Mouse (Mus musculus): ENCODE measurements at regions not wholly inside any gene's neighbourhood (a gene's known extent, or its start where the extent isn't known, plus 50 kb on each side); places are given as distances from the start of the nearest gene placed in this dataset.

DNA sequence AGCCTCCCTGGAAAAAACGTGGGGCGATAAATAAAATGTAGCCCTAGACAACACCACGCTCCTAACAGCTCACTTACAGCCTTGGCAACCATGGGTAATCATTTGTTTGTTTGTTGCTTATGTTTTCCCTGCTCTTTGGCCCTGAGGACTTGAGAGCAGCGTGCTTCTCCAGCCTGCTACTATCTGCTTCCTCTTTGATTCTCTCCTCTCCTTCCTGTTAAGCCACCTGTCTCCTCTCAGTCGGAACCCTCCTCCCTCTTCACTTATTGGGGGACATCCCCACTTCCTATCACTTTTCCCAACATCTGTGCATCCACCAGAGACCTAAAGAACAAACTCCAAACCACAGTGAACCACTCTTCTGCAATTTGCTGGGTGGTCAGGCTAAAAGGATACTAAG is 362.5 kb upstream of the Smim15 start:
- no peak overlapping the region for H3K27ac ChIP-seq (ENCODE audit: control insufficient read depth, low read depth, low read length)

GRCm38 (mm10) chr13:107678860-107679259 is 365.4 kb upstream of the Smim15 start:
- Histone ChIP-seq H3K4me3 (ENCODE audit: control insufficient read depth in 1 of 2, insufficient read depth in 1 of 2, low read depth in 2 of 2, low read length in 2 of 2) (no peak overlapping the region), H3K4me1 (ENCODE audit: control insufficient read depth in 1 of 2, insufficient read depth in 2 of 2, low read length in 2 of 2) (no peaks in the 10 kb centered on the region; a peak in 1 of 4 replicates), H3K79me2 (ENCODE audit: control insufficient read depth, insufficient read depth, low read length, poor library complexity) (no peaks in the 10 kb centered on the region), H3K9ac (ENCODE audit: control insufficient read depth, low read depth, low read length, poor library complexity, severe bottlenecking) (no peak overlapping the region), H3K9me3 (replicated peaks; ENCODE audit: insufficient read depth, low read length) (no peaks in the 10 kb centered on the region), H3K36me3 (ENCODE audit: control insufficient read depth in 1 of 2, insufficient read depth in 2 of 2, low read length in 2 of 2) (no peaks in the 10 kb centered on the region; a peak in 1 of 4 replicates), H3K27ac (ENCODE audit: control insufficient read depth, low read depth, low read length) (no peak overlapping the region), H3K27me3 (ENCODE audit: control insufficient read depth in 1 of 2, insufficient read depth in 2 of 2, low read length in 2 of 2) (no peaks in the 10 kb centered on the region; a peak in 1 of 4 replicates)
- TF ChIP-seq EP300 (IDR thresholded peaks at IDR 0.05; ENCODE audit: low read depth in 1 of 2, low read length in 2 of 2) (no peak), NRF1 (IDR thresholded peaks at IDR 0.05; ENCODE audit: insufficient read depth, low read depth, low read length, poor library complexity, severe bottlenecking) (no peak), MAFK (IDR thresholded peaks at IDR 0.05; ENCODE audit: borderline replicate concordance, low read depth, low read length) (no peak), MAZ (IDR thresholded peaks at IDR 0.05; ENCODE audit: low read depth, low read length) (no peak), RCOR1 (IDR thresholded peaks at IDR 0.05; ENCODE audit: low read depth, low read length) (no peak), MXI1 (IDR thresholded peaks at IDR 0.05; ENCODE audit: low read depth, low read length) (no peak), POLR2AphosphoS2 (IDR thresholded peaks at IDR 0.05; ENCODE audit: low read length) (no peak)
- no peak for DNase-seq (ENCODE audit: low read depth, low spot score)

More for the DNA sequence above, 362.5 kb upstream of the Smim15 start:
- Histone ChIP-seq H3K27me3 (ENCODE audit: control insufficient read depth in 1 of 2, insufficient read depth in 2 of 2, low read length in 2 of 2) (no peaks in the 10 kb centered on the region; a peak in 2 of 4 replicates), H3K4me1 (ENCODE audit: control insufficient read depth in 1 of 2, insufficient read depth in 2 of 2, low read length in 2 of 2) (no peaks in the 10 kb centered on the region; a peak in 1 of 4 replicates), H3K9me3 (replicated peaks; ENCODE audit: insufficient read depth, low read length) (no peaks in the 10 kb centered on the region), H3K9ac (ENCODE audit: control insufficient read depth, low read depth, low read length, poor library complexity, severe bottlenecking) (no peak overlapping the region), H3K79me2 (ENCODE audit: control insufficient read depth, insufficient read depth, low read length, poor library complexity) (no peaks in the 10 kb centered on the region), H3K36me3 (ENCODE audit: control insufficient read depth in 1 of 2, insufficient read depth in 2 of 2, low read length in 2 of 2) (no peaks in the 10 kb centered on the region; a peak in 1 of 4 replicates), H3K4me3 (ENCODE audit: control insufficient read depth in 1 of 2, insufficient read depth in 1 of 2, low read depth in 2 of 2, low read length in 2 of 2) (no peak overlapping the region)
- no peak for DNase-seq (ENCODE audit: low read depth, low spot score)
- no peak for TF ChIP-seq POLR2AphosphoS5 (IDR thresholded peaks at IDR 0.05; ENCODE audit: borderline replicate concordance, low read depth, low read length)
- TF ChIP-seq CHD2 (IDR thresholded peaks at IDR 0.05; ENCODE audit: low read length), result no peak

GRCm38 (mm10) chr13:107677091-107677470 is 367.2 kb upstream of the Smim15 start:
- Histone ChIP-seq H3K9ac (ENCODE audit: control insufficient read depth, low read depth, low read length, poor library complexity, severe bottlenecking) (no peak overlapping the region), H3K36me3 (ENCODE audit: control insufficient read depth in 1 of 2, insufficient read depth in 2 of 2, low read length in 2 of 2) (no peaks in the 10 kb centered on the region; a peak in 1 of 4 replicates), H3K4me1 (ENCODE audit: control insufficient read depth in 1 of 2, insufficient read depth in 2 of 2, low read length in 2 of 2) (no peaks in the 10 kb centered on the region; a peak in 1 of 4 replicates), H3K27ac (ENCODE audit: control insufficient read depth, low read depth, low read length) (no peak overlapping the region), H3K4me3 (ENCODE audit: control insufficient read depth in 1 of 2, insufficient read depth in 1 of 2, low read depth in 2 of 2, low read length in 2 of 2) (no peak overlapping the region), H3K9me3 (replicated peaks; ENCODE audit: insufficient read depth, low read length) (no peaks in the 10 kb centered on the region), H3K27me3 (ENCODE audit: control insufficient read depth in 1 of 2, insufficient read depth in 2 of 2, low read length in 2 of 2) (no peaks in the 10 kb centered on the region; a peak in 1 of 4 replicates), H3K79me2 (ENCODE audit: control insufficient read depth, insufficient read depth, low read length, poor library complexity) (no peaks in the 10 kb centered on the region)
- no peak for TF ChIP-seq KAT2A (conservative IDR thresholded peaks at IDR 0.05; ENCODE audit: low read depth, low read length)
- peak; percentile 18 for DNase-seq (ENCODE audit: low read depth, low spot score)
